Mouse (Mus musculus) embryonic fibroblast, embryonic 13.5 days (primary cell): ENCODE measurements around the gene Ryk.

Experiments
- CTCF ChIP-seq: IDR thresholded peaks from 2 replicates; pipeline ENCODE4 v1.5.1; 2011; ENCODE audit warnings: mild to moderate bottlenecking, control low read depth, low read length, moderate library complexity, borderline replicate concordance; ENCODE audit not compliant: insufficient read depth
- POLR2A ChIP-seq: IDR thresholded peaks from 2 replicates; pipeline ENCODE4 v1.6.1; 2011; ENCODE audit warnings: low read depth, mild to moderate bottlenecking, control low read depth, low read length, moderate library complexity

DNA sequence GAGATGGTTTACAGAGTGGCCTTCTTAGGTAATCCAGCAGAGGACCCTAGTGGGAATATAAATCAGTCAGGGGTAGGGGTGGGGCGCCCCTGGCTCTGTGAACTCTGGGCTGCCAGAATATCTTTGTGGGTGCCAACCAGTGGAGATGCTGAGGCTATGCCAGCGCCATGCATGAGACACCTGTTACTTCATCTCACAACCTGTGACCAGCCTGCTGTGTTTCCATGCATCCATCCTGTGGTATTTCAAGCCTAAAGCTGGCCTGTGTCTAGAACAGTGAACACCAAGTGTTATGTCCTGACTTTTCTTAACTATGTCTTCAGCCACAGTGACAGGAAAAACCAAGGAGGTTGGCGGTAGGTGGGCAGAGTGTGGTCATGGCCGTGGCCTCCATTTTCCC, 3.2 kb upstream of the Ryk start:
- no peak for TF ChIP-seq CTCF
- no peak for TF ChIP-seq POLR2A
